Mouse (Mus musculus) left cerebral cortex, postnatal 25 days (tissue): Measurements from ENCODE around the gene Olfr1097. TPM values are rescaled to one million over a fixed set of nuclear protein-coding genes. Genes with fewer than 3 reads are reported as not detected.

Experiments
- DNase-seq, 2 experiments: peaks; one replicate each; pipeline ENCODE4 v3.0.0; 2022; ENCODE audit warnings: low spot score in 2 of 2, mixed read lengths in 1 of 2
- intact Hi-C: fragments of 180-260 bp; cut with DNase I; formaldehyde crosslinking; loops from one replicate; pipeline ENCODE4 v1.15.1; 2025
- total RNA-seq, 2 experiments: library from RNA; stranded (reverse); gene quantifications; 2 replicates each; pipeline ENCODE4 v1.2.3; 2021

Olfr1097 gene
- not detected for total RNA-seq

DNA sequence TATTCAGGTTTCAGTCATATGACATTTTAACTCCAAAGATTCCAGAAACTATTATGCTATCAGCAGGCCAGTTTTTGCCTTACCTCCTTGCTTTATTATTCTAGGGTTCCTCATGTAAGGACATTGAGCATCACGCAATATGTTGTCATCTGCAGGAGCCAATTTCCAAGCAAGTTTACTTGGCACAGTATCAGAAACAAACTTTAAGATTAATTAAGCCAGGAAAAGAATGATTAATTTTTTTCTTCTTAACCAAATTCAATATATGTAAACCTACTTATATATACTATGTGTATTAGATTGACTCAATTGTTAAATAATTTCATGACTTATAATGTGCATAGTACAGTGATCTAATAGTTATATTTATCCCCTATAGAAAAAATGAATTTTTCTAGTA is at the start of gene Olfr1097:
Olfr1097 (minus strand) TSS at position 101 of the 400 bp plus-strand sequence.
- intact Hi-C loops, result no loop called here

DNA sequence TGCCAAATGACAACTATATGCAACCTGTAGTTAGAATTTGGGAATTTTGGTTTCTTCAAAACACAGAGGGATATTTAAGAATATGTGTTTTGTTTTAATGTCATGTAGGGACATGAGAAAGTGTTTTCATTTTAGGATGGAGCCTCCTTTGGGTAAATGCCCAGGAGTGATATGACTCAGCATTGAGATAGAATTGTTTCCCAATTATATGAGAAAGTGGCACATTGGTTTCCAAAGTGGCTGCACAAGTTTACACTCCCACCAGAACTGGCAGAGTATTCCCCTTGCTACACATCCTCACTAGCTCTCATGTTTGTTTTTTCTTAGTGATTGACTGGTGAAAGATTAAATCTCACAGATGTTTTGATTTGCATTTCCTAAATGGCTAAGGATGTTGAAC is 34.5 kb upstream of the Olfr1097 start:
- intact Hi-C loops, result no loop called here
- peak in 1 of 2 experiments; percentile 75 for DNase-seq

More for the DNA sequence above, at the start of gene Olfr1097:
- no peak for DNase-seq

GRCm38 (mm10) chr2:86924445-86924844 is 32.4 kb upstream of the Olfr1097 start, which contains the start of gene Olfr1098:
Olfr1098 (minus strand) TSS chr2:86924545.
- intact Hi-C loops, result no loop called here
- no peak for DNase-seq

DNA sequence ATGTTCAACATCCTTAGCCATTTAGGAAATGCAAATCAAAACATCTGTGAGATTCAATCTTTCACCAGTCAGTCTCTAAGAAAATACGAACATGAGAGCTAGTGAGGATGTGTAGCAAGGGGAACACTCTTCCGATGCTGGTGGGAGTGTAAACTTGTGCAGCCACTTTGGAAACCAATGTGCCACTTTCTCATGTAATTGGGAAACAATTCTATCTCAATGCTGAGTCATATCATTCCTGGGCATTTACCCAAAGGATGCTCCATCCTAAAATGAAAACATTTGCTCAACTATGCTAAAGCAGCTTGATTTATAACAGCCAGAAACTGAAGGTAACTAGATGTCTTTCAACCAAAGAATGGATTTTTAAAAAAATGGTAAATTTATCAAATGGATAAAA is 13.6 kb upstream of the Olfr1097 start:
- DNase-seq, result peak in 1 of 2 experiments; percentile 55

GRCm38 (mm10) chr2:86874702-86875101 is 17.3 kb downstream of the Olfr1097 start, which contains the start of gene Gm13723:
Gm13723 (minus strand) TSS chr2:86874802.
- intact Hi-C loops, result no loop called here

More for the DNA sequence above, 13.6 kb upstream of the Olfr1097 start:
- intact Hi-C loops, result no loop called here

GRCm38 (mm10) chr2:86851596-86851995 is 40.4 kb downstream of the Olfr1097 start, which contains the start of gene Olfr1095:
Olfr1095 (minus strand) TSS chr2:86851696.
- intact Hi-C loops, result no loop called here
- DNase-seq, result no peak

More at GRCm38 (mm10) chr2:86874702-86875101, 17.3 kb downstream of the Olfr1097 start, which contains the start of gene Gm13723:
- DNase-seq, result no peak

Other genes with a start within 250 kb of the Olfr1097 start
- not detected for gene Olfr1085, start 230.2 kb downstream of the Olfr1097 start, total RNA-seq
- not detected for gene Olfr1086, start 212.1 kb downstream of the Olfr1097 start, total RNA-seq
- gene Olfr1087, start 193.8 kb downstream of the Olfr1097 start, total RNA-seq, result not detected
- gene Olfr1089, start 158.5 kb downstream of the Olfr1097 start, total RNA-seq, result not detected
- gene Olfr1090, start 133.2 kb downstream of the Olfr1097 start, total RNA-seq, result not detected
- not detected for gene Olfr1093, start 109.7 kb downstream of the Olfr1097 start, total RNA-seq
- gene Olfr141, start 82.2 kb downstream of the Olfr1097 start, total RNA-seq, result not detected
- gene Olfr1094, start 67.6 kb downstream of the Olfr1097 start, total RNA-seq, result not detected
- gene Olfr1095, start 40.5 kb downstream of the Olfr1097 start, total RNA-seq, result not detected
- not detected for gene Gm13723, start 17.4 kb downstream of the Olfr1097 start, total RNA-seq
- not detected for gene Olfr1098, start 32.3 kb upstream of the Olfr1097 start, total RNA-seq
- gene Olfr1099, start 68.5 kb upstream of the Olfr1097 start, total RNA-seq, result not detected
- gene Olfr1100, start 87.7 kb upstream of the Olfr1097 start, total RNA-seq, result not detected
- not detected for gene Olfr1101, start 99.0 kb upstream of the Olfr1097 start, total RNA-seq
- gene Olfr1102, start 106.2 kb upstream of the Olfr1097 start, total RNA-seq, result not detected
- gene Olfr1104, start 134.9 kb upstream of the Olfr1097 start, total RNA-seq, result not detected
- gene Olfr1105, start 144.3 kb upstream of the Olfr1097 start, total RNA-seq, result not detected
- not detected for gene Olfr1106, start 160.1 kb upstream of the Olfr1097 start, total RNA-seq
- gene Olfr1107, start 183.6 kb upstream of the Olfr1097 start, total RNA-seq, result not detected
- not detected for gene Olfr1109, start 203.8 kb upstream of the Olfr1097 start, total RNA-seq
- gene Olfr259, start 222.4 kb upstream of the Olfr1097 start, total RNA-seq, result not detected
- not detected for gene Olfr1110, start 248.1 kb upstream of the Olfr1097 start, total RNA-seq